Mouse (Mus musculus) olfactory bulb, adult 2 months (tissue): ENCODE measurements around the gene Klk13.

Experiments used
- CTCF ChIP-seq: fragments of 200-500 bp; IDR thresholded peaks from 2 replicates; pipeline ENCODE4 v1.5.1; 2012; ENCODE audit warnings: low read depth, mild to moderate bottlenecking, low read length, moderate library complexity; ENCODE audit not compliant: insufficient read depth
- POLR2A ChIP-seq: fragments of 200-500 bp; IDR thresholded peaks from 2 replicates; pipeline ENCODE4 v1.6.1; 2012; ENCODE audit warnings: mild to moderate bottlenecking, low read depth, low read length, moderate library complexity; ENCODE audit not compliant: insufficient read depth

DNA sequence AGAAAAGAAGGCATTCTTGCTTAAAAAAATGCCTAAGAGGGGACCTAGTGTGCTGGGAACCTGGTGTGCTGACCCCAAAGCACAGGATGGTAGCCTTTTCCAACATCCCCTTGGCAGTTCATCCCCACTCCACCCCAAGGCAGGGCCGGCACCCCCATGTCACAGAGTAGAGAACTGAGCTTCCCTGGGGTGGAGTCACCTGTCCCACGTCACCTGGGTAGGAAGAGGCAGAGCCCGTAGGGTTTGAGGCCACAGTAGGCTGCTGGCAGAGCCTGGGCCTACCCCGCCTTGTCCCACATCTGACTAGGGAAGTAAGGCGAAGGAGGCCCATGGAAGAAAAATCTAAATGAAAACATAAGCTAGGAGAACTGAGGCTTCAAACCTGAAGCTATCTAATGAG, 62.0 kb downstream of the Klk13 start, which contains the start of gene Klk11:
- TF ChIP-seq CTCF (no peak), POLR2A (no peak)
